Mouse (Mus musculus) kidney, adult 2 months (tissue): Measurements from ENCODE around the gene Rnpepl1. TPM values are rescaled to one million over a fixed set of nuclear protein-coding genes. Genes with fewer than 3 reads are reported as not detected.

Source experiments
- DNase-seq: peaks from one replicate; pipeline ENCODE4 v3.0.0; 2021
- H3K27ac ChIP-seq: fragments of 200-500 bp; 2 replicates; pipeline ENCODE4 v1.5.1; 2012; ENCODE audit warnings: low read depth, low read length, control low read depth, inconsistent platforms; ENCODE audit not compliant: insufficient read depth
- H3K27me3 ChIP-seq: fragments of 200-500 bp; replicated peaks from 2 replicates; pipeline ENCODE4 v1.6.1; 2012; ENCODE audit warnings: mild to moderate bottlenecking, moderate library complexity, low read length, inconsistent platforms; ENCODE audit not compliant: control insufficient read depth, insufficient read depth
- H3K36me3 ChIP-seq: fragments of 200-500 bp; 2 replicates; pipeline ENCODE4 v1.6.1; 2012; ENCODE audit warnings: mild to moderate bottlenecking, moderate library complexity, low read length, inconsistent platforms; ENCODE audit not compliant: control insufficient read depth, insufficient read depth
- H3K4me1 ChIP-seq: fragments of 200-500 bp; 2 replicates; pipeline ENCODE4 v1.6.1; 2011; ENCODE audit warnings: low read length; ENCODE audit not compliant: control insufficient read depth, insufficient read depth
- H3K4me3 ChIP-seq: fragments of 200-500 bp; 2 replicates; pipeline ENCODE4 v1.5.1; 2011; ENCODE audit warnings: mild to moderate bottlenecking, low read depth, low read length, control low read depth; ENCODE audit not compliant: insufficient read depth
- CTCF ChIP-seq: fragments of 200-500 bp; conservative IDR thresholded peaks from 2 replicates; pipeline ENCODE4 v1.5.1; 2011; ENCODE audit warnings: low read depth, mild to moderate bottlenecking, control low read depth, low read length, moderate library complexity, mixed read lengths; ENCODE audit not compliant: insufficient read depth, insufficient read length
- POLR2A ChIP-seq: fragments of 200-500 bp; IDR thresholded peaks from one replicate; pipeline ENCODE4 v1.6.1; 2011; ENCODE audit warnings: low read depth, low read length, control low read depth
- WGBS: fragments of 180-500 bp; shearing (Covaris S2); methylation state at CpG from one replicate; pipeline ENCODE4 v1.1.7; 2018; 5-methylcytosine and 5-hydroxymethylcytosine counted together
- polyA plus RNA-seq: library from polyadenylated mRNA; depleted of rRNA; stranded (reverse); fragments of >200 nt; gene quantifications from 2 replicates; pipeline ENCODE4 v1.2.3, GENCODE M21; 2012

The Rnpepl1 gene
- polyA plus RNA-seq, 1 experiment: 161 TPM

- TF ChIP-seq POLR2A (no peak), CTCF (no peak)
- H3K4me1 ChIP-seq: peaks cover 29% of the 10 kb centered on the region
- H3K36me3 ChIP-seq: no peaks in the 10 kb centered on the region
- H3K27ac ChIP-seq: peak overlapping the region; percentile 44; the same call in 1 of the 2 replicates
- H3K27me3 ChIP-seq: no peaks in the 10 kb centered on the region
- peak overlapping the region; percentile 74 for H3K4me3 ChIP-seq
- 45% methylated on average over 20 of the region's 20 CpGs for WGBS
- no peak for DNase-seq
Observed at GRCm38 (mm10) chr1:92907632-92908360, 2.8 kb upstream of the Rnpepl1 start.

DNA sequence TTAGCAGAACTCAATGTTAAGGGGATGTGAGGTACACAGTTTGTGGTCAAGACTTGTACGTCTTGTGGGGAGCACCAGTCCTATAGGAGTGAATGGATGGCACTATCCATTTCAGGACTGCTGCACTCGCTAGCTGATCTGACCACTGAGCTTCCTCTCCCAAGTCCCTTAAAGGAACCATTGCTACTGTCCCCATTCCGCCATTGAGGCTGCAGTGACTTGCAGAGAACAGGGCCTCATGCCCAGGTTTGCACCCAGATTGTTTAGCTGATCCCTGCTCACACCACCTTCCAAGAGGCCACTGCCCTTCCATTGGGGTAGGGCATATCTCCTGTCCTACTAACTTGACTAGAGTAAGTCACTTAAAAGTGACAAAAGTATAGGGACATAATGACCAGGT lies 1.9 kb upstream of the Rnpepl1 start:
- no peak for TF ChIP-seq CTCF
- TF ChIP-seq POLR2A: no peak
- Histone ChIP-seq H3K4me1 (peaks cover 26% of the 10 kb centered on the region), H3K27me3 (no peaks in the 10 kb centered on the region), H3K36me3 (no peaks in the 10 kb centered on the region), H3K4me3 (no peak overlapping the region), H3K27ac (no peak overlapping the region)
- DNase-seq: no peak
- 98% methylated on average over 3 of the region's 3 CpGs for WGBS

- Histone ChIP-seq H3K4me3 (no peak overlapping the region), H3K36me3 (no peaks in the 10 kb centered on the region), H3K27ac (no peak overlapping the region), H3K27me3 (no peaks in the 10 kb centered on the region), H3K4me1 (peaks cover 26% of the 10 kb centered on the region)
- WGBS: 73% methylated on average over 4 of the region's 4 CpGs
- TF ChIP-seq POLR2A: no peak
- 0 out of 2 replicates have a peak, but pooled peaks have one; percentile 5 for TF ChIP-seq CTCF
- DNase-seq: peak; percentile 25
Observed at GRCm38 (mm10) chr1:92909068-92909467, 1.5 kb upstream of the Rnpepl1 start.

DNA sequence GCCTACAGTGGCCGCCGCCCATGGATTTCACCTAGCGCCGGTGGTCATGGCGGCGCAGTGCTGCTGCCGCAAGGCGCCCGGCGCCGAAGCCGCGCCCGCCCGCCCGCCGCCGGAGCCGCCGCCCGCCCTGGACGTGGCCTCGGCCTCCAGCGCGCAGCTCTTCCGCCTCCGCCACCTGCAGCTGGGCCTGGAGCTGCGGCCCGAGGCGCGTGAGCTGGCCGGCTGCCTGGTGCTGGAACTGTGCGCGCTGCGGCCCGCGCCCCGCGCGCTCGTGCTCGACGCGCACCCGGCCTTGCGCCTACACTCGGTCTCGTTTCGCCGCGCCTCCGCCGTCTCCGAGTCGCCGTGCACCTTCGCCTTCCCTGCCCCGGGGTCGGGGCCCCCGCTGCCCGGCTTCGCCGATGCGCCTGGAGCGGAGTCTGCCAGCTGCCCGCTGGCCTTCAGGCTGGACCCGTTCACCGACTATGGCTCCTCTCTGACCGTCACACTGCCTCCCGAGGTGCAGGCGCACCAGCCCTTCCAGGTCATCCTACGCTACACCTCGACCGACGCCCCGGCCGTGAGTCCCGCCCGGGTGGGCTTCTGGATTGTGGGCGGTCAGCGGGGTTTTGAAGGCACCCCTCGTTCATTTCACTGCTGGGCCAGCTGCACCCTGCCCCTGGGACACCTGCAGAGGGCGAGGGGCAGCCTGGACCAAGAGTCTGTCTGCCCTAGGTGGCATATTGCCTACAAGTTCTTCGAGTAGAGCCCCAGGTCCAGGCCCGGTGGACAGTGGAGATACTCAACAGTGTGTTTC lies 540 bp downstream of the Rnpepl1 start:
- peak overlapping the region; percentile 49; the same call in 1 of the 2 replicates for H3K27ac ChIP-seq
- peak; percentile 66 for DNase-seq
- 3% methylated on average over 77 of the region's 85 CpGs for WGBS

GRCm38 (mm10) chr1:92911721-92912138 lies 1.1 kb downstream of the Rnpepl1 start:
- peak; percentile 42 for DNase-seq
- Histone ChIP-seq H3K4me3 (peak overlapping the region; percentile 47), H3K27ac (peak overlapping the region; percentile 49; the same call in 1 of the 2 replicates), H3K27me3 (no peaks in the 10 kb centered on the region), H3K36me3 (no peaks in the 10 kb centered on the region), H3K4me1 (peaks cover 26% of the 10 kb centered on the region)
- WGBS: 18% methylated on average over 8 of the region's 8 CpGs
- TF ChIP-seq POLR2A: no peak
- TF ChIP-seq CTCF: no peak

More for the DNA sequence above, 540 bp downstream of the Rnpepl1 start:
- Histone ChIP-seq H3K36me3 (no peaks in the 10 kb centered on the region), H3K4me1 (peaks cover 26% of the 10 kb centered on the region), H3K27me3 (no peaks in the 10 kb centered on the region), H3K4me3 (peak overlapping the region; percentile 47)
- TF ChIP-seq POLR2A (no peak), CTCF (no peak)

DNA sequence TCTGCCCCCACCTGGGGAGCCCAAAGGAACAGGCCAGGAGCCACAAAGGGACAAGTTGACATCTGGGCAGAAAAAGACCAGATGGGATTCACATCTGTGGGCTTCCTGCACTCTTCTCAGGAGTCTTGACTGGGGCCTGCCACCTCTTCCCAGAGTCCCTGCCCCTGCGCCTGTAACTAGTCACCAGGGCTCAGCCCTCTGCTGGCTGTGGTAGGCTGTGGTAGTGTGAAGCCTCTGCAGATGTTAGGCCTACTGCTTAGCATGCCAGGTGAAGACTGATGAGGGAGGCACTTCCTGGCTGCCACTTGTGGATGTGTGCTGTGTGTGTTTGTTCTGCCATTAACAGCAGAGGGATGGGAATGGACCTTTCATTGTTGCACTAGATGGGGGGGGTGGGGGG lies 1.7 kb downstream of the Rnpepl1 start:
- no peaks in the 10 kb centered on the region for H3K36me3 ChIP-seq
- 28% methylated on average over 1 of the region's 1 CpGs for WGBS
- H3K4me1 ChIP-seq: peaks cover 26% of the 10 kb centered on the region
- H3K4me3 ChIP-seq: peak overlapping the region; percentile 47
- no peaks in the 10 kb centered on the region for H3K27me3 ChIP-seq
- no peak for TF ChIP-seq POLR2A
- no peak; the same call in 1 of the 2 replicates for TF ChIP-seq CTCF
- DNase-seq: no peak
- no peak overlapping the region; the same call in 1 of the 2 replicates for H3K27ac ChIP-seq

DNA sequence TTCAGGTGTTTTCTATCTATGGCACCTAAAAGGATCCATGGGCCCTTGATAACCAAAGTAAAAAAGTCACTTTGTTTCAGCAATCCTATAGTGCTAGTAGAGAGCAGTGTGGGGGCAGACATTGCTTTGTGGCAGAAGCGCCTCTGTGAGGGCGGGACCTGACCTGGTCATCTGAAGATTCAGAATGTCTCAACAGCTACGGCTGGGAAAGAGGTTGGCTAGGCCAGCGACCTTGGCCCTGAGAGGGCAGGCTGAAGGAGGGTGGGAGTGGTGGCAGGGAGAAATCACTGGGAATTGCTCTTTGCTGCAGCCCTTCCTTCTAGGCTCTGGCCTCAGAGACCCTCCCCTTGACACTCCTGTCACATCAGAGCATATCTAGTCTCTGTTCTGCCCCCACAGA lies 3.7 kb downstream of the Rnpepl1 start:
- DNase-seq: no peak
- 68% methylated on average over 4 of the region's 4 CpGs for WGBS
- Histone ChIP-seq H3K4me1 (peaks cover 19% of the 10 kb centered on the region), H3K27ac (no peak overlapping the region), H3K36me3 (no peaks in the 10 kb centered on the region), H3K4me3 (no peak overlapping the region), H3K27me3 (no peaks in the 10 kb centered on the region)
- TF ChIP-seq POLR2A: no peak
- no peak for TF ChIP-seq CTCF
